In genomic region chr6:10969841-10970536, GRCm38 (mm10) we compare ENCODE assay signal across 8 mouse cellular contexts.
A peak's percentile ranks its signal among the peaks of the same experiment; 100 is the strongest.
DNase-seq lines count a peak whose midpoint lies in the region; ATAC-seq lines count a peak whose summit lies in the region.
"Had no signal": no experiment of that assay in that cellular context is flagged by ENCODE, and none has a peak within 500 bp of the region (broad histone marks: within the 10 kb centered on the region; RNA-seq: fewer than 3 reads in every experiment).

No protein-coding gene starts in this region.

- peak overlapping the region; percentile 80 for H3K27ac ChIP-seq in hindbrain, embryonic 15.5 days (replicated peaks)
- H3K27ac ChIP-seq: liver, embryonic 13.5 days had no signal

- H3K27me3 ChIP-seq in hindbrain, embryonic 15.5 days: no peaks in the 10 kb centered on the region
- H3K27me3 ChIP-seq: liver, embryonic 13.5 days had no signal

- H3K4me3 ChIP-seq in hindbrain, embryonic 15.5 days: no peak overlapping the region
- H3K4me3 ChIP-seq: liver, embryonic 13.5 days had no signal

- no peaks in the 10 kb centered on the region for H3K9me3 ChIP-seq in hindbrain, embryonic 15.5 days
- H3K9me3 ChIP-seq: liver, embryonic 13.5 days had no signal

- H3K4me2 ChIP-seq in hindbrain, embryonic 15.5 days: peak overlapping the region; percentile 36
- H3K4me2 ChIP-seq: liver, embryonic 13.5 days had no signal

- peak; percentile 63 for DNase-seq in embryo, embryonic 10 days (ENCODE audit: low spot score)
- peak; percentile 69 for DNase-seq in mesoderm, embryonic 11.5 days (ENCODE audit: low read depth, low spot score)
- DNase-seq in adipocyte (ENCODE audit: low spot score): no peak
- DNase-seq in thymus, postnatal 0 days (ENCODE audit: low spot score): no peak
- no peak for DNase-seq in adrenal gland, postnatal 36 days
- DNase-seq: liver, embryonic 13.5 days had no signal

- H3K9ac ChIP-seq in hindbrain, embryonic 15.5 days: no peak overlapping the region
- H3K9ac ChIP-seq: liver, embryonic 13.5 days had no signal

- 14% methylated on average over 7 of the region's 7 CpGs for WGBS in hindbrain, embryonic 15.5 days

- peak; percentile 74; the same call in 1 of the 2 replicates for ATAC-seq in cerebellum, adult (ENCODE audit: insufficient number of reproducible peaks, low FRiP score, low TSS enrichment)
- ATAC-seq in hindbrain, embryonic 15.5 days (ENCODE audit: low FRiP score, low read depth): peak; percentile 91

- H3K36me3 ChIP-seq in hindbrain, embryonic 15.5 days: no peaks in the 10 kb centered on the region
- H3K36me3 ChIP-seq: liver, embryonic 13.5 days had no signal

- peaks cover 20% of the 10 kb centered on the region for H3K4me1 ChIP-seq in hindbrain, embryonic 15.5 days (replicated peaks)
- H3K4me1 ChIP-seq: liver, embryonic 13.5 days had no signal

Comparison
In these comparisons a context has a peak if more than half of its experiments do, and no peak if none do; other contexts are left out.
1. DNase-seq: peak in embryo, embryonic 10 days (single experiment) and mesoderm, embryonic 11.5 days (single experiment); none in adipocyte (single experiment), thymus, postnatal 0 days (single experiment) and adrenal gland, postnatal 36 days (0 of 2).